Mouse (Mus musculus) heart, embryonic 13.5 days (tissue): ENCODE data around the gene Cdx4. TPM values are rescaled to one million over a fixed set of nuclear protein-coding genes. Genes with fewer than 3 reads are reported as not detected.
A peak's percentile ranks its signal among the peaks of the same experiment; 100 is the strongest.

Experiments used
- ATAC-seq: fragments of 200-750 bp; cut with Nextera tagmentation; 2 replicates; pipeline ENCODE4 v1.8.0; 2017; ENCODE audit warnings: moderate TSS enrichment; ENCODE audit not compliant: insufficient number of reproducible peaks, low FRiP score, low TSS enrichment; ENCODE audit errors: extremely low read depth
- H3K27ac ChIP-seq: fragments of 300-500 bp; sonication (generic); replicated peaks from 2 replicates; pipeline ENCODE4 v1.5.1; 2015; ENCODE audit warnings: moderate library complexity, mild to moderate bottlenecking, inconsistent platforms
- H3K27me3 ChIP-seq: fragments of 300-500 bp; sonication (generic); replicated peaks from 2 replicates; pipeline ENCODE4 v1.6.1; 2015; ENCODE audit warnings: mild to moderate bottlenecking, inconsistent platforms
- H3K36me3 ChIP-seq: fragments of 300-500 bp; sonication (generic); 2 replicates; pipeline ENCODE4 v1.6.1; 2015; ENCODE audit warnings: mild to moderate bottlenecking, inconsistent platforms
- H3K4me1 ChIP-seq: fragments of 300-500 bp; sonication (generic); 2 replicates; pipeline ENCODE4 v1.6.1; 2015; ENCODE audit warnings: inconsistent platforms
- H3K4me2 ChIP-seq: fragments of 300-500 bp; sonication (generic); 2 replicates; pipeline ENCODE4 v1.6.1; 2015; ENCODE audit warnings: inconsistent platforms, mild to moderate bottlenecking, moderate library complexity
- H3K4me3 ChIP-seq: fragments of 300-500 bp; sonication (generic); 2 replicates; pipeline ENCODE4 v1.5.1; 2015; ENCODE audit warnings: moderate library complexity, mild to moderate bottlenecking, inconsistent platforms
- H3K9ac ChIP-seq: fragments of 300-500 bp; sonication (generic); 2 replicates; pipeline ENCODE4 v1.6.1; 2015; ENCODE audit warnings: inconsistent platforms, mild to moderate bottlenecking, moderate library complexity
- H3K9me3 ChIP-seq: fragments of 300-500 bp; sonication (generic); 2 replicates; pipeline ENCODE4 v1.6.1; 2016; ENCODE audit warnings: inconsistent platforms
- WGBS: fragments of 180-500 bp; shearing (Covaris S2); methylation state at CpG from one replicate; pipeline ENCODE4 v1.1.7; 2015; ENCODE audit warnings: mixed read lengths; 5-methylcytosine and 5-hydroxymethylcytosine counted together
- polyA plus RNA-seq: library from polyadenylated mRNA; unstranded; fragments of >200 nt; fragmentation: Nextera tagmentation; extraction: Ambion mirVana; gene quantifications from 2 replicates; pipeline ENCODE4 v1.2.1, GENCODE M21; 2015

Gene Cdx4
- not detected in 2 replicates for polyA plus RNA-seq

GRCm38 (mm10) chrX:103321146-103321545, at the start of gene Cdx4:
TSS of gene Cdx4 (plus strand) at chrX:103321398.
- Histone ChIP-seq H3K27ac (no peak within 1 kb of the TSS), H3K9me3 (no peaks in the 10 kb centered on the region), H3K4me3 (peak within 1 kb of the TSS; percentile 29), H3K36me3 (no peaks in the 10 kb centered on the region), H3K4me1 (no peaks in the 10 kb centered on the region), H3K4me2 (peak within 1 kb of the TSS; percentile 49), H3K9ac (no peak within 1 kb of the TSS), H3K27me3 (peaks cover 90% of the 10 kb centered on the region)
- WGBS = 8% methylated on average over 13 of the region's 13 CpGs
- ATAC-seq = no peak

DNA sequence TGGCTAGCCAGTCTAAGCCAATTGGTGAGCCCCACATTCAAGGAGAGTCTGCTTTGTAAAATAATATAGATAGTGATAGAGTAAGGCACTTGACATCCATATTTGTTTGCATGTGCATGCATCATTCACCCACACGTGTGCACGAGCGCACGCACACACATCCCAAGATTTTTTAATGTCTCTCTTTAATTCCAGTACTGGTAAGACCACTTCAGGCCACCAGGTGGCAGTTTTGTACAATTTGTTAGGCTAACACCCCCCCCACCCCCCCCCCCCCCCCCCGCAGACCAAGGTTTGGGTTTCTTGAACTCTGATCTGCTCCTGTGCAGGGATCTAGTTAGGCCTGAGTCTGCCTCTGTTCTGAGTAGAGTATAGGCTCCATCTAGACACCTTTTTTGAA, 46.9 kb upstream of the Cdx4 start:
- no peak overlapping the region for H3K27ac ChIP-seq
- H3K36me3 ChIP-seq = no peaks in the 10 kb centered on the region
- H3K4me3 ChIP-seq = no peak overlapping the region
- H3K9me3 ChIP-seq = no peaks in the 10 kb centered on the region
- ATAC-seq = no peak
- no peaks in the 10 kb centered on the region for H3K4me1 ChIP-seq
- peaks cover 9% of the 10 kb centered on the region for H3K27me3 ChIP-seq
- H3K9ac ChIP-seq = no peak overlapping the region
- 87% methylated on average over 4 of the region's 5 CpGs for WGBS
- no peak overlapping the region for H3K4me2 ChIP-seq

DNA sequence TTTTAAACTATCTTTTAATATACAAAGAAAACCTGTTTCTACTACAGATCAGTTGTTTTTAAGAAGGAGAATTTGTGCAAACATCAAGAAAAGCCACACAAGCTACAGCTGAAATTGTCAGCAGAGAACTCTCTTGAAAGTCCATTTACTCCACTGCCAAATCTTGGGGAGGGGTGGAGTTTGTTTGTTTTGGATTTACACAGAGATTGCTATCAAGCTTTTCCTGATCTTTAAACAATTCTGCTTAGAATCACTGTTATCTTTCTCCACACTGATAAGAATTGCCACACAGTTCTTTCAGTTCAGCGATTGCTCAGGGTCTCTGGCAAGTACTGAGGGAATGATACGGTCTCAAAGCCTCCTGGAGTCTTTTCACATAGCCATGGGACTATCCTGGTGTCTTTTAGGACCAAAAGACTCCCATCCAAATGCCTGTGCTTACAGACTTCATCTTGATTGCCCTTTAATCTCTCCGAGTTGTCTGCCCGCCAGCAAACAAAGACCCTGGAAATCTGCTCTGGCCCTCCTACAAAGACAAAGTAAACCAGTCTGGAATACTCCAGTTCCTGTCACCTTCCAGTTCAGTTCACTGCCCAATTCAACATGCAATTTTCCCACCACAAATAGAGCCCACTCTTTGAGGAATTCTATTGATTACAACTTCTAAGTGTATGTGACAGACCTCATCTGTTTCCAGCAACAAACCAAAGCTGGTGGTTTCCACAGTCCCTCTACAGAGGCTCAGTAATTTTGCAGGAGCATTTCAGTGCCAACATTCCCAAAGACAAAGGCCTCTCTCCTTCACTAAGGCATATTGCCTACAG, 34.1 kb upstream of the Cdx4 start:
- H3K27me3 ChIP-seq = peaks cover 50% of the 10 kb centered on the region
- H3K4me1 ChIP-seq = no peaks in the 10 kb centered on the region
- H3K9me3 ChIP-seq = no peaks in the 10 kb centered on the region
- 34% methylated on average over 4 of the region's 4 CpGs for WGBS
- H3K4me3 ChIP-seq = no peak overlapping the region
- H3K27ac ChIP-seq = no peak overlapping the region
- no peaks in the 10 kb centered on the region for H3K36me3 ChIP-seq
- no peak for ATAC-seq
- no peak overlapping the region for H3K4me2 ChIP-seq
- H3K9ac ChIP-seq = no peak overlapping the region

DNA sequence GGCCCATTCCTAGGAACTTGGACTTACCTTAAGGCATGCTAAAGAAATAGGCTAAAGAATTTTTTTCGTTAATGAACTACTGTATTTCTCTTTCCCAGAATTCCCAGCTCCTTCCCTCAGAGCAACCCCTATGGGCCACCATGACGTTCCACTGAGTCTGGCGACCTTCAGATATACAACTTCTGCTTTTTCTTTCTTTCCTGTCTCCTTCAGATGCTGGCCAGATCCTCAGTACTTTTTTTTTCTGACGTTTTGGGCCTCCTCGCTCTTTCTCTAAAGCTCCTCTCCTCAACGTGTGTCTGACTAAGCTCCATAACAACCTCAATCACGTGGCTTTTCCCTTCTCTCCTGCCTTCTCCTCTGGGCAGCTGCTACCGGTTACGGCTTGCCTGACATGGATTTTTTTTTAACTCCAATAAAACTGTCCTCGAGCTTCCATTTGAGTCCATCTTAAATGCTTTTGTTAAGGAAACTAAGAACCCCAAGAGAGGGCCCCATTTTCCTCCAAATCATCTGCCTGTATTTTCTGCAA, 33.3 kb upstream of the Cdx4 start:
- WGBS = 34% methylated on average over 10 of the region's 10 CpGs
- H3K27me3 ChIP-seq = peaks cover 50% of the 10 kb centered on the region
- H3K9me3 ChIP-seq = no peaks in the 10 kb centered on the region
- 0 out of 2 replicates have a peak overlapping the region, but pooled peaks have one; percentile 32 for H3K4me3 ChIP-seq
- H3K36me3 ChIP-seq = no peaks in the 10 kb centered on the region
- ATAC-seq = no peak
- peak overlapping the region; percentile 65 for H3K4me2 ChIP-seq
- no peak overlapping the region for H3K27ac ChIP-seq
- H3K9ac ChIP-seq = no peak overlapping the region
- H3K4me1 ChIP-seq = no peaks in the 10 kb centered on the region

DNA sequence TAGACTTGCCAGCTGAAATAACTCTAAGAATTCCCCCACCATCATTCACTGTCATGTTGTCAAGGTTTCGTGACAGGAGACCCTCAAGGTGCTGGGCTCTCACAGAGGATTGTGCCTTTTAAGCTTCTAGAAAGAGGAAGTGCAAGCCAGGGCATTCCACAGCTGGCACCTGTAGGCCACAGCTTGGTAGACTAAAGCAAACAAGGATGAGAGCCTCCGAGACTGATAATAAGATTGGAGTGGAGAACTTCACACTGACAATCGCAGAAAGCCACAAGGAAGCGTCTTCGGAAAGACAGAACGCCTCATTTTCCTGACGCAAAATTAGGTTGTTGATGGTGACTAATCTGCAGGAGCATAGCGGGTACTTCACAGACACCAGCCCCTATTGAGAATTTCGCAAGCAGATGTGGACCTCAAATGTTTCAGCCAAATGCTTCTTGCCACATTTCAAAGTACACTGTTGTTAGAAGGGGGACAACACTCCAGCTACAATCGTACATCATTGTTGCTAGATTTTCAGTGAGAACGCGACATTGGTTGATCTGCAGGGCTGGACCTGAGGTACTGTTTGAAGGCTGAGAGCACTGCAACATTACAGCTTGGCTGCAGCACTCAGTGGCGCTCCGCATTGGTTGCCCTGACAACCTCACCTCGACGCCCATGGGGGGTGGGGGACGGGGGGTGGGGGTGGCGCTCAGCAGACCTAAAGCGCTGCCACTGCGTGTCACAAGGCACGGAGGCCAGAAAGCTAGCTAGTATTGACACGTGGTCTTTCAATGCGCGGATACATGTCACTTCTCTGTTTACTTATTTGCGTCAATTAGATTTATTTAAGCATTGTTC, 32.5 kb upstream of the Cdx4 start:
- ATAC-seq = no peak
- H3K4me1 ChIP-seq = no peaks in the 10 kb centered on the region
- H3K9ac ChIP-seq = no peak overlapping the region
- WGBS = 17% methylated on average over 25 of the region's 25 CpGs
- peaks cover 50% of the 10 kb centered on the region for H3K27me3 ChIP-seq
- no peaks in the 10 kb centered on the region for H3K36me3 ChIP-seq
- H3K9me3 ChIP-seq = no peaks in the 10 kb centered on the region
- no peak overlapping the region for H3K27ac ChIP-seq
- peak overlapping the region; percentile 65 for H3K4me2 ChIP-seq
- peak overlapping the region; percentile 32 for H3K4me3 ChIP-seq

DNA sequence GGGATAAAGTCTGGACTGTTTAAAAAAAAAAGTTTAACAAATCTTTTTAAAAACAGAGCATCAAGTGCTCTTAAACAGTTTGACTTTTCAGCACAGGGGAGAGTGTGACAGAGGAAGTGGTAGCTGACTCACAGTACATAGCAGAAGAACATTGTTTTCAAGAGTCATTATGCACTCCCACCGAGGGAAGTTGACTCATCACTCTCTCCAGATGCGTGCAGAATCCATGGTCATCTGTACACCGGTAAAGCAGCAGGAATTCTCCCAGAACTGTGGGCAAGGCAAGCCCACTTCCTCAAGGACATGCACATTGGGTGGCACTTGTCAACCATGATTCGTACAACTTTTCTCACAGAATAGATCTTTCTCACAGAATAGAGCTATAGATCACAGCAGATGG, 22.3 kb upstream of the Cdx4 start:
- Histone ChIP-seq H3K27ac (no peak overlapping the region), H3K9me3 (no peaks in the 10 kb centered on the region), H3K4me2 (no peak overlapping the region), H3K9ac (no peak overlapping the region), H3K27me3 (peaks cover 52% of the 10 kb centered on the region), H3K4me1 (no peaks in the 10 kb centered on the region), H3K36me3 (no peaks in the 10 kb centered on the region), H3K4me3 (no peak overlapping the region)
- WGBS = 53% methylated on average over 4 of the region's 4 CpGs
- no peak for ATAC-seq

DNA sequence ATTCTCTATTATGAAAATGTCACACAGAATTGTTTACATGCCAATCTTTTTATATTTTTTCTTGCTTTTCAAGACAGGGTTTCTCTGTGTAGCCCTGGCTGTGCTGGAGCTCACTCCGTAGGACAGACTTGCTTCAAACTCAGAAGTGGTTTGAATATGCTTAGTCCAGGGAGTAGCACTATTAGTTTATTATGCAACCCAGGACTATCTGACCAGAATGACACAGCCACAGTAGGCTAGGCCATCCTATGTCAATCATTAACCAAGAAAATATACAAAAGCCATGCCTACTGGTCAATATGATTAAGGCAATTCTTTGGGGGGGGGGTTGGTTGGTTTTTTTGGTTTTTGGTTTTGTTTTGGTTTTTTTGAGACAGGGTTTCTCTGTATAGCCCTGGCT, 12.9 kb upstream of the Cdx4 start:
- H3K9ac ChIP-seq = no peak overlapping the region
- no peak overlapping the region for H3K4me3 ChIP-seq
- ATAC-seq = no peak
- H3K9me3 ChIP-seq = no peaks in the 10 kb centered on the region
- no peaks in the 10 kb centered on the region for H3K4me1 ChIP-seq
- no peak overlapping the region for H3K27ac ChIP-seq
- H3K27me3 ChIP-seq = peaks cover 49% of the 10 kb centered on the region
- no peaks in the 10 kb centered on the region for H3K36me3 ChIP-seq
- WGBS = 88% methylated on average over 1 of the region's 1 CpGs
- H3K4me2 ChIP-seq = no peak overlapping the region

DNA sequence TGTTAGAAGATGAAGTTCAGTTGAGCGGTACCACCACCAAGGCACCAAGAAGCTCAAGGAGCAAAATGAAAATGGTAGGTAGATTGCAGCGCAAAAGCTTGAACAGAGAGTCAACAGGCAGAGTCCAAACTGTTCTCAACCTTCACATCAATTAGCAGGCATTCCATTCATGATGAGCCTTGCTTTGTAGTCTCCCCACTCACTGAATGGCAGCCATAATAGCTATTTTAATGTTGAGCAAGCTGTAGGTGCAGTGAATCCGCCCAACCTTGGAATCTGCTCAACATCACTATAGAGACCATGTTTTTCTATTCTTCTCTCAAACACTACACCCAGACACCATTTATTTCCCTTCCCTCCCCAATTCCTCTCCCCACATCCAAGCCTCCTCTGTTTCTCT, 9.5 kb upstream of the Cdx4 start:
- Histone ChIP-seq H3K27me3 (peaks cover 38% of the 10 kb centered on the region), H3K9ac (no peak overlapping the region), H3K36me3 (no peaks in the 10 kb centered on the region), H3K4me2 (no peak overlapping the region), H3K4me3 (no peak overlapping the region), H3K27ac (no peak overlapping the region), H3K4me1 (no peaks in the 10 kb centered on the region), H3K9me3 (no peaks in the 10 kb centered on the region)
- ATAC-seq = no peak
- WGBS = 79% methylated on average over 3 of the region's 3 CpGs

DNA sequence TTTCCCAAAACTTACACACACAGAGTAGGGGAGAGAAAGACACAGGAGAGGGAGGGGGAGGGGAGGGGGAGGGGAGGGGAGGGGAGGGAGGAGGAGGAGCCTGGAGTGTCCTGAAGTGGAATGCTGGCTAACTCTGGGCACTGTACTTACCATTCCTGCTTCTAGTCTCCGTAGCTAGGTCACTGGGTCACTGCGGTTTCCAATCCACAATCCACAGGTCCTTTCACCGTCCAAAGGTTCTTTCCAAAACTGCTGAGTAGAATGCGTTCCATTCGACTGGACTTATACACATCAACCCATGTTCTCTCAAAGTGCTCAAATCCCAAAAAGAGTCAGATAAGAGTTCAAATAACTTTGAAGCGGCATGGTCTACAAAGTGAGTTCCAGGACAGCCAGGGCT, 7.1 kb upstream of the Cdx4 start:
- 67% methylated on average over 6 of the region's 6 CpGs for WGBS
- Histone ChIP-seq H3K27ac (no peak overlapping the region), H3K9ac (no peak overlapping the region), H3K4me2 (no peak overlapping the region), H3K36me3 (no peaks in the 10 kb centered on the region), H3K4me1 (no peaks in the 10 kb centered on the region), H3K4me3 (no peak overlapping the region), H3K9me3 (no peaks in the 10 kb centered on the region), H3K27me3 (peaks cover 52% of the 10 kb centered on the region)
- no peak for ATAC-seq

- no peak for ATAC-seq
- H3K9ac ChIP-seq = no peak overlapping the region
- no peak overlapping the region for H3K27ac ChIP-seq
- peaks cover 88% of the 10 kb centered on the region for H3K27me3 ChIP-seq
- no peak overlapping the region for H3K4me3 ChIP-seq
- no peaks in the 10 kb centered on the region for H3K9me3 ChIP-seq
- no peak overlapping the region for H3K4me2 ChIP-seq
- no peaks in the 10 kb centered on the region for H3K36me3 ChIP-seq
- no peaks in the 10 kb centered on the region for H3K4me1 ChIP-seq
- 65% methylated on average over 3 of the region's 3 CpGs for WGBS
Observed at GRCm38 (mm10) chrX:103325900-103326299, 4.7 kb downstream of the Cdx4 start.

DNA sequence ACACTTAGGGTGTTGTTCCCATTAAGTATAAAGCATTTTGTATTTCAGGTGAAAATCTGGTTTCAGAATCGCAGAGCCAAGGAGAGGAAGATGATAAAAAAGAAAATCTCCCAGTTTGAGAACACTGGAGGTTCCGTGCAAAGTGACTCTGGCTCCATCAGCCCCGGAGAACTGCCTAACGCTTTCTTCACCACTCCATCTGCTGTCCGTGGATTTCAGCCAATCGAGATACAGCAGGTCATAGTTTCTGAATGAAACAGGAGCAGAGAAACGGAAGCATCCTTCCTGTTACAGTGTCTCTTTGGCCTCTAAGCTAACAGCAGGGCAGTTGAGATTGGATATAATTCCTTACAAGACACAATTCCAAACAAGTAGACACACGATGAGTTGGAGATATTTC, 8.2 kb downstream of the Cdx4 start:
- Histone ChIP-seq H3K27ac (no peak overlapping the region), H3K4me2 (no peak overlapping the region), H3K4me1 (no peaks in the 10 kb centered on the region), H3K27me3 (peaks cover 89% of the 10 kb centered on the region), H3K9me3 (no peaks in the 10 kb centered on the region), H3K9ac (no peak overlapping the region), H3K4me3 (no peak overlapping the region), H3K36me3 (no peaks in the 10 kb centered on the region)
- 52% methylated on average over 8 of the region's 8 CpGs for WGBS
- no peak for ATAC-seq
